Mouse (Mus musculus): ENCODE measurements around the gene Omt2b. TPM values are rescaled to one million over a fixed set of nuclear protein-coding genes. Genes with fewer than 3 reads are reported as not detected.
"Not testable (repeated sequence)": the region's sequence is repeated elsewhere in the genome, so short reads cannot be mapped to it uniquely, and the experiment has no call there.

The Omt2b gene
- not detected for total RNA-seq (2021)
- long read RNA-seq, experiment 1 = 0 reads
- long read RNA-seq, experiment 2 = 0 reads

DNA sequence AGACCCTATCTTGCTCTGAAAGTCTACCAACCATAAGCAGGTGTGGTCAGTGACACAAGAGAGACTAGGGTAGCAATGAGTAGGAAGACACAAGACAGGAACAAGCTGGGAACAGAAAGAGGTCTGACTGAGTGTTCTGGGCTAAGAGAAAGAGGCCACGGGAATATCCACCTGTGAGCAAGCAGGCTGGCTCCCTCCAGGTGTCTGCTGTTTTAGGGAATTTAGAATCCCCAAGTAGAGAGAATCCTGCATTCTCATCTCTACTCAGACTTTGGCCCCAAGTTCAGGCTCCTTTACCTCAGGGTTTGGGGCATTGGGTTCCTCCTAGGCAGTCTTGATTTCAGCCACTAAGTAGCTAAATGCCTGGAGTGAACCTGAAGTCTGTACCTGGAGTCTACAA lies at the start of gene Omt2b:
Gene Omt2b, plus strand, starts transcription at position 301 of the 400 bp plus-strand sequence.
- not testable (repeated sequence) for DNase-seq

DNA sequence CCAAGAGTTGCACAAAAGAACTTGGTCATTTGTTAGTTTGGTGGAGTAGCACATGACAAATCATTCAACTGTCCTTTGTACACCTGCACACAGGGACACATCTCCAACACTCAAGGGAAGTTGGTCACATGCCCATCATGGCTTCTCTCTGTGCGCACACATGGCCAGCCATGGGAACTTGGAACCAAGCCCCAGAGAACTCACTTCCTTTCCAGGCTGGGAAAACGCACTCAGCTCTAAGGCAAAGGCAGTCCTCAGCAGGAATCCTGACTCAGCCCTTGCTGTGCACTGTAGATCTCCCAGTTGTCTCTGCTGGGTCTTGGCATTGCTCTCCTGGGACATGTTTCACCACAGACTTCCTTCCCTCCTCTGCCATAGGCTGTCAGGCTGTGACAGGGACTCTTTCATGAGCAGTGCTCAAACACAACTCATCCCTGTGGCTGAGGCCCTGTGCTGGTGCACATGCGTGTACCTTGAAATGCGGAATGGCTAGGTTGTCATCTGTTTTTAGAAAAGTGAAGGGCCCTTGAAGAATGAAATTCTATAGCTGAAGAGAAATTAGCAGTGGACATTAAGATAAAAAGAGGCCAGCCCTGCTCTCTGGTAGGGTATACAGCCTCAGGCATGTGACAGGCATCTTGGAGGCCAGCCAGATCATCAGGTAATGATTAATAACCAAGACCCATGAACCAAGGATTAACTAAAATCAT lies 45.2 kb upstream of the Omt2b start:
- not testable (repeated sequence) for DNase-seq

DNA sequence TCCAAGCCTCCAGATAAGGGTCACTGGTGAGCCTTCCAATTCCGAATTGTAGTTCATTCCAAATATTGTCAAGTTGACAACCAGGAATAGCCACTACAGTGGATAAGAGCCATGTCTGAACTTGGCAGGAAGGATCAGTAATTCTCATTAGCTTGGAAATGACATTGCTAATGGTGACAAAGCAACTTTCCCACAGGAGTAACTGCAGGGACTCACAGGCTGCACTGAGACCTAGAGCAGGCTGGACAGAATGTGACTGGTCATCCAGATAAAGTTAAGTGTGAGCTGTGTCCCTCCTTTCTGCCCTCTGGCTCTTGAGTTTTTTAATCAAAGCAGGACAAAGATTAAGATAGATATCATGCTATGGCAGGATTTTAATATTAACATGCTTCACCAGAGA lies 38.3 kb upstream of the Omt2b start:
- DNase-seq = not testable (repeated sequence)

DNA sequence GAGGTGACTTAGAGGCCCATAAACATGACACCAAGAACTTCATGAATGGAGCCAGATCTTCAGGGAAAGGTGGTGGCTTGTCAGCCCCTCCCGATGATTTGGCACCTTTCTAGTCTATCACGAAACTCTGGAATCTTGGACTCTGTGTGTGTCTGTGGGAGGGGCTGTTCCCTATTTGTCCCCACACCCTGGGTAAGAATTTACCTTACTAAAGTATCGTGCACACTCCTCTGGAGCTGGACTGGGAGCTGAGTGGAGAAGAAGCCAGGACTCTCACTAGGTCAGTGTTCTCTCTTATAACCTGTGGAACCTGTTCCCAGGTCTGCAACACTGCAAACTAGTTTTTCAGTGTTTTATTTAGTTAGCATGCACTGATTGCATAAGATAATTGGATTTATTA lies 37.7 kb upstream of the Omt2b start, which contains the start of gene Gm10639:
Gene Gm10639, plus strand, starts transcription at position 201 of the 400 bp plus-strand sequence.
- DNase-seq = not testable (repeated sequence)

DNA sequence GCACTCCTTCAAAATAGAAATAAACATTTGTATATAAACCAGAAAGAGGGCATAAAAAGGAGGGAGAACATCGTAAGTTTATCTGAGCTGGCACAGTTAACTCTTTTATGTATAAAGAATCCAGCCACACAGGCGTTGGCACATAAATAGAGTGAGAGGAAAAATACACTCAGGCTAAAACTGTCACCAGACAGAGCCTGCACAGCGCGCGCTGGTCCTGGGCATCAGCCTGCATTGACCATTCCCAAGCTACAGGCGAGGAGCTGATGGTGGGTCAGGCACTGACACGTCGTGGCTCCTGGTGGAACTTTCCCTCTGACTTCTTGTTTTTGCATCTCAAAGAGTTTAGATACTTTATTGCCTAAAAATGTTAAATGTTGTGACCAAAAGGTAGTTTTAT lies 34.9 kb upstream of the Omt2b start:
- DNase-seq = not testable (repeated sequence)

DNA sequence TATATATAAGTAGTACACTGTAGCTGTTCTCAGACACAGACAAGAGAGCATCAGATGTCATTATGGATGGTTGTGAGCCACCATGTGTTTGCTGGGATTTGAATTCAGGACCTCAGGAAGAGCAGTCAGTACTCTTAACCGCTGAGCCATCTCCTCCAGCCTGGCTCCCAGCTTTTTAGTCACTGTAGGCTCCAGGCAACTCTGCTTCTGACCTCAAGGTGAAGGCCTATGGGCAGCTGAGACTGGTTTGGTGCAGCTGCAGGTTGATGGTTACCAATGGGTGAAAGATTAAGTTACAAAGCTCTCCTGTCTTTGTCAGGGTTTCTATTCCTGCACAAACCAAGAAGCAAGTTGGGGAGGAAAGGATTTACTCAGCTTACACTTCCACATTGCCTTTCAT lies 33.7 kb upstream of the Omt2b start:
- not testable (repeated sequence) for DNase-seq

DNA sequence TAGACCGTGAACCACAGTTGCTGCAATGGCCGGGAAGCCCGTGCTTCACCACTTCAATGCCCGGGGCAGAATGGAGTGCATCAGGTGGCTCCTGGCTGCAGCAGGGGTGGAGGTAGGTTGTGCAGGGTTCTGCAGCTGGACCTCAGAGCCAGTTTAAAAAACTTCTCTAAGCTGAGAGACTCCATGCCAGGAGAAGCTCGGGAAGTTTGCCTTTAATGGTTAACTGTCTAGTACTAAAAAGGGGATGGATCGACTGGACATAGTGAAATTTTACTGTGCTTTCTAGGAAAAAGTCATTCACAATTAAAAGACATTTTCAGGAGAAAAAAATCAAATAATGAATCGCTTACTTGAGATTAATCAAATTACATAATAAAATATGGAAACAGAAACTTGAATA lies 32.6 kb upstream of the Omt2b start:
- DNase-seq = not testable (repeated sequence)

DNA sequence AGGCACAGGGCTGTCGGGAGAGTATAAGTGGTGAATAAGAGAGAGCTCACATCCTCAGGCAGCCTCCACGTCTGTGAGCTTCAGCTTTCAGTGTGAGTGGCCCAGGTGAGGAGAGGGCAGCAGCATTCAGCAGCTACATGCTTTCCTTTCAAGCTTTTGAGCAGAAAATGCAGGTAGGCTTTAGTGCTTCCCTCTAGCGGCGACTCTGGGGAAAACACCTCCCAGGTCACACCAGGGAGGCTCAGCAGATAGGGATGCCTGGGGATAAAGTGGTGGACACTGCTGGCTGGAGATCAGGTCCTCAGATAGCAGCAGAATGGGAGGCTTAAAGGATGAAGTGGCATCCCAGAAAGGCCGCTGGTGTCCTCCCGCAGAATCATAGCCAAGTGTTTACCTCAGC lies 31.3 kb upstream of the Omt2b start:
- not testable (repeated sequence) for DNase-seq

DNA sequence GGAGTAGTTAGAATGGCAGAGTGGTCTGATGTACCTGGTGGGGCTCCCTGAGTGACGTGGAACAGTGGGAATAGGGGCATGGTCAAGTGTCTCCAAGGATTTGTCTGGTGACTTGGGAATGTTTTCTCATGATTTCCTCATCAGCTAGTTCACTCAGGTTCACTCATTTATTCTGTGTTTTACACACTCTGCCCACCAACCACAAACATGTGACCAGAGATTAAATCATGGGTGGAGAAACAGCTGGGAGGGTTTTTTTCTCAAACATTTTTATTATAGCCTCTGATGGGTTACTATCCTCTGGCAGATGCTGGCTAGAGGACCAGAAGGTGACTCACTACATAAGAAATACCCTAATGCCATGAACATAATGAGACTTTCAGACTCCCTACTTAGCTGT lies 29.2 kb upstream of the Omt2b start:
- no peak for DNase-seq

DNA sequence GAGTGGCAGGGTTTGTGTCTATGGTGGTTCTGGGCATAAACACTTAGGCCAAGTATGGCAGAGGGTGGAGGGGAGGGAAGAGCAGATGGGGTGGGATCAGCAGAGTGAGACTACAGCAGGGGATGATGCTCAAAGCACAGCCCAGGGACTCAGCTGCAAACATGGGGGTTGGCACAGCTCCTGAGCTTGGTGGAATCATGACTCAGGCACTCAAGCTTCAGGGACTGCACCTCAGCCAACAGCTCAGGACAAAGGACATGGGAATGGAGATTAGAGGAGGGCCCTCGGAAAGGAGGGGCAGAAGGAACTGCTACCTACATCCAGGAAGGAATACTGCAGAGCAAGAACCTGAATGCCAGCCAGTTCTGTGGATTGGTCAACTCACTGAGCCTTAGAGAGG lies 28.2 kb upstream of the Omt2b start:
- DNase-seq = not testable (repeated sequence)

DNA sequence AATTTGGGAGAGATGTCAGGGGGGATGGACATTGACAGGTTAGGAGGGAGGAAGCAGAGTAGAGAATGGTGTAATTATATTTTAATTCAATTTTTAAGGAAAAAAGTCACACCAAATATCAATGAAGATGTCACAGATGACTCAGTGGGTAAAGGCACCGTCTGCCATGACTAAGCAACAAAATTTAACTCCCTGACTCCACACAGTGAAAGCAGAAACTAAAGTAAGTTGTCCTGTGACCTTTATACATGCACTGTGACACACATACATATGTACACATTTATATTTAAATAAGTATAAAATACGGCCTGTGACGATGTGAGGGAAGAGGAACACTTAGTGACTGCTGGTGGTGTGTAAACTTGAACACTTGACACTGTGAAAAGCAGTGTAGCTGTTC lies 19.3 kb upstream of the Omt2b start:
- not testable (repeated sequence) for DNase-seq

DNA sequence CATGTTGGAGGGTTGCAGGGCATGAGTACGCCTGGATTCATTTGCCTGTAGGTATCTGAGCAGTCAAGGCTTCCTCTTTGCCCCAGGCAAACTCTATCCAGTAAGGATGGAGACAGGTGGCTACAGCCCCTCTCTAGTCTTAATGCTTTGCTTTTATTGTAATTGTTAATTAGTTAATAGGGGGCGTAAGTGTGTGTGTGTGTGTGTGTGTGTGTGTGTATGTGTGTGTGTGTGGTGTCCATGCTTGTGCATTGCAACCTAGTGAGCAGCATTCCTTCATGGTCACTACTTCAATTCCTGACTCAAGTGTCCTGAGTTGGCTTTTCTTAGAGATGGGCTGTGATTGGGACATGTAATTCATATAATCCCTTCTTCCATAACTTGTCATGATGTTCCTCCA lies 12.7 kb upstream of the Omt2b start, which contains the start of gene Omt2a:
Gene Omt2a, minus strand, starts transcription at position 101 of the 400 bp plus-strand sequence.
- DNase-seq = no peak

DNA sequence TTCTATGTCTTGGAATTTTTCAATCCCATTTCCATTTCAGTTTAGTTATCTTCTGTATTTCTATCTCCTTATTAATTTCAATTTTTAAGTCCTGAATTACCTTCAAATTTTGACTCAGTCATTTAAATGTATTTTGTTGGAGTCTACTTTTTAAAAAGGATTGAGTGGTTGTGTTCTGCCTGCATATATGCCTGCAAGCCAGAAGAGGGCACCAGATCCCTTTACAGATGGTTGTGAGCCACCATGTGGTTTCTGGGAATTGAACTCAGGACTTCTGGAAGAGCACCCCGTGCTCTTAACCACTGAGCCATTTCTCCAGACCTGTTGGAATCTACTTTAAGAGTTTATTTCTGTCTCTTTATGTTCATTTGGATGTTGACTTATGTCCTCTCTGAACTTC lies 7.9 kb upstream of the Omt2b start:
- no peak for DNase-seq

DNA sequence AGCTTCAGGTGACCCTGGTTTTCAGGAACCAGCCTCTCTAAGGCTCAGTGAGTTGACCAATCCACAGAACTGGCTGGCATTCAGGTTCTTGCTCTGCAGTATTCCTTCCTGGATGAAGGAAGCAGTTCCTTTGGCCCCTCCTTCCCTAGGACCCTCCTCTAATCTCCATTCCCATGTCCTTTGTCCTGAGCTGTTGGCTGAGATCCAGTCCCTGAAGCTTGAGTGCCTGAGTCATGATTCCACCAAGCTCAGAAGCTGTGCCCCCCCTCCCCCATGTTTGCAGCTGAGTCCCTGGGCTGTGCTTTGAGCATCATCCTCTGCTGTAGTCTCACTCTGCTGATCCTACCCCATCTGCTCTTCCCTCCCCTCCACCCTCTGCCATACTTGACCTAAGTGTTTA lies 9.7 kb downstream of the Omt2b start:
- DNase-seq = not testable (repeated sequence)

DNA sequence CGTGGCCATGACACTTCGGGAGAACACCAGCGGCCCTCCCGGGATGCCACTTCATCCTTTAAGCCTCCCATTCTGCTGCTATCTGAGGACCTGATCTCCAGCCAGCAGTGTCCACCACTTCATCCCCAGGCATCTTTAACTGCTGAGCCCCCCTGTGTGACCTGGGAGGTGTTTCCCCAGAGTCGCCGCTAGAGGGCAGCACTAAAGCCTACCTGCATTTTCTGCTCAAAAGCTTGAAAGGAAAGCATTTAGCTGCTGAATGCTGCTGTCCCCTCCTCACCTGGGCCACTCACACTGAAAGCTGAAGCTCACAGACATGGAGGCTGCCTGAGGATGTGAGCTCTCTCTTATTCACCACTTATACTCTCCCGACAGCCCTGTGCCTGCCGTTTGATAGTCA lies 12.9 kb downstream of the Omt2b start:
- DNase-seq = not testable (repeated sequence)

DNA sequence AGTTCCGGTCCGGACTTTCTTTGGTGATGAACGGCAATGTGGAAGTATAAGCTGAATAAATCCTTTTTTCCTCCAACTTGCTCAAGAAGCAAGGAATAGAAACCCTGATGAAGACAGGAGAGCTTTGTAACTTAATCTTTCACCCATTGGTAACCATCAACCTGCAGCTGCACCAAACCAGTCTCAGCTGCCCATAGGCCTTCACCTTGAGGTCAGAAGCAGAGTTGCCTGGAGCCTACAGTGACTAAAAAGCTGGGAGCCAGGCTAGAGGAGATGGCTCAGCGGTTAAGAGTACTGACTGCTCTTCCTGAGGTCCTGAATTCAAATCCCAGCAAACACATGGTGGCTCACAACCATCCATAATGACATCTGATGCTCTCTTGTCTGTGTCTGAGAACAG lies 15.1 kb downstream of the Omt2b start:
- DNase-seq = not testable (repeated sequence)

DNA sequence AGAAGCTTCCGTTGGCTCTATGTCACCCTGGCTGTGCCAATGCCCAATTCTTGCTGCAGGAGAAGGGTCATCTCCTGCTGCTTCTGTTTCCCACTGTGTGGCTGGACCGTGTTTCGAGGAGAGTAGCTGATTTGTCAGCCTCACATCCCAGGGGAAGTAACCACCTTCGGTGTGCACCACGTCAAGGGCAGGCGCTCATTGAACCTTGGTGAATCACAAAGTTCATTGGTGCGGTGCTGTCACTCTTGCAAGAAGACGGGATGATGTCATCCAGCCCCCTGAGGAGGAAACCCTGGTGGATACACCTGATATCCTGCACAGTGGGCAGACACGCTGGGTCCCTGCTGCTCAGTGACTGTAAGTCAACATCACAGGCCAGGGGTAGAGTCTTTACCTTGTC lies 15.7 kb downstream of the Omt2b start:
- DNase-seq = not testable (repeated sequence)

DNA sequence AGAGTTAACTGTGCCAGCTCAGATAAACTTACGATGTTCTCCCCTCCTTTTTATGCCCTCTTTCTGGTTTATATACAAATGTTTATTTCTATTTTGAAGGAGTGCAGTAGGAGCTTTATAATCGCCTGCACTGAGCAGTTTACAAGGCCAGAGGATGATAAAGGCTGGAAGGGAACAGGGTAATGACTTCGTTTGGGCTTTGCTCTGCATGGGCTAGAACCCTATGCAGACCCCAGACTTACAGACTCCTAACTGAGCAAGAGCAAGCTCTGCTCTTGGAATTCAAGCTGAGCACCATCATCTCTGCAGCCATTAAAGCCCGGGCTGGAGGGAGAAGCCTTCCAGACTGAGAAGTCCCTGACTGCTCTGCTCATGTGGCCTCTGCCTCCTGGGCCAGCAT lies 17.8 kb downstream of the Omt2b start:
- DNase-seq = not testable (repeated sequence)

DNA sequence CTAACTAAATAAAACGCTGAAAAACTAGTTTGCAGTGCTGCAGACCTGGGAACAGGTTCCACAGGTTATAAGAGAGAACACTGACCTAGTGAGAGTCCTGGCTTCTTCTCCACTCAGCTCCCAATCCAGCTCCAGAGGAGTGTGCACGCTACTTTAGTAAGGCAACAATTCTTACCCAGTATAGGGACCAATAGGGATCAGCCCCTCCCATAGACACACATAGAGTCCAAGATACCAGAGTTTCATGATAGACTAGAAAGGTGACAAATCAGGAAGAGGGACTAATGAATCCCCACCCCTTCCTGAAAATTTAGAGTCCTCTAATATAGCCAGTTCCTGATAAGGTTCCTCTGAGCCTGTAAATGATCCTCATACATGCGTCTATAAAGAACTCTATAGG lies 19.6 kb downstream of the Omt2b start:
- DNase-seq = no peak

DNA sequence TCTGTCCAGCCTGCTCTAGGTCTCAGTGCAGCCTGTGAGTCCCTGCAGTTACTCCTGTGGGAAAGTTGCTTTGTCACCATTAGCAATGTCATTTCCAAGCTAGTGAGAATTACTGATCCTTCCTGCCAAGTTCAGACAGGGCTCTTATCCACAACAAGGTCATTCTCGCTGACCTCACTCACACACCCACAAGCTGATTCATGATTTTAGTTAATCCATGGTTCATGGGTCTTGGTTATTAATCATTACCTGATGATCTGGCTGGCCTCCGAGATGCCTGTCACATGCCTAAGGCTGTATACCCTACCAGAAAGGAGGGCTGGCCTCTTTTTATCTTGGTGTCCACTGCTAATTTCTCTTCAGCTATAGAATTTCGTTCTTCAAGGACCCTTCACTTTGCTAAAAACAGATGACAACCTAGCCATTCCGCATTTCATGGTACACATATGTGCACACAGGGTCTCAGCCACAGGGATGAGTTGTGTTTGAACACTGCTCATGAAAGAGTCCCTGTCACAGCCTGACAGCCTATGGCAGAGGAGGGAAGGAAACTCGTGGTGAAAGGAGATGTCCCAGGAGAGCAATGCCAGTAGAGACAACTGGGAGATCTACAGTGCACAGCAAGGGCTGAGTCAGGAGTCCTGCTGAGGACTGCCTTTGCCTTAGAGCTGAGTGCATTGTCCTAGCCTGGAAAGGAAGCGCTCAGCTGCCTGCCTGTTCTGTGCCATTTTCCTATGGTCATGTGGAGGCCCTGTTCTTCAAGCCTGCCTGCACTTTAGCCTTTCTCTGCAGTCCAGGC lies 21.0 kb downstream of the Omt2b start:
- DNase-seq = not testable (repeated sequence)

DNA sequence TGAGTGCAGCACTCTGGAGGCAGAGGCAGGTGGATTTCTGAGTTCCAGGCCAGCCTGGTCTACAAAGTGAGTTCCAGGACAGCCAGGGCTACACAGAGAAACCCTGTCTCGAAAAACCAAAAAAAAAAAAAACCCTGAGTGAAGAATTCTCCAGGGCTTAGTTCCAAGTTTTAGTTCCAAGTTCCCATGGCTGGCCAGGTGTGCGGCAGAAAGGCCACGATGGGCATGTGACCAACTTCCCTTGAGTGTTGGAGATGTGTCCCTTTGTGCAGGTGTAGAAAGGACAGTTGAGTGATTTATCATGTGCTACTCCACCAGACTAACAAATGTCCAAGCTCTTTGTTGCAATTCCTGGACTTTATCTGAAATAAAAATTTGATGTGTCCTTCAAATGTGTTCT lies 21.8 kb downstream of the Omt2b start:
- DNase-seq = not testable (repeated sequence)

DNA sequence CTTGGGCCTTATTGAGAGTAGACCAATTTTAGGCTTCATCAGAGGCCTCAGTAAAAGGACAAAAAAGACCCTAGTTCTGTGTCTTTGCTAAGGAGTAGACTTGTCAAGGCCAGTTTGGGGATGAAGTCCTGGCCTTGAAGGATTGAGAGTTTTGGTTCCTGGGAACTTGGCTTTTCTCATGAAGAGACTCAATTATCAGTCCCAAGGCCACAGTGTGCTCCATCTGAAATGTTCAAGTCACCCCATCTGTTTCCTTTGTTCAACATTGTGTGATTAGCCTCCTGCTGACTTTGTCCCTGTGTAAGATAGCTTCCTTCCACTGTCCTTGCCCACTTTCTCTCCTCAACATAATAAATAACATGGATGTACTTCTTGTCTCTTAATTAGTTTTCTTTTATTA lies 22.6 kb downstream of the Omt2b start:
- not testable (repeated sequence) for DNase-seq

DNA sequence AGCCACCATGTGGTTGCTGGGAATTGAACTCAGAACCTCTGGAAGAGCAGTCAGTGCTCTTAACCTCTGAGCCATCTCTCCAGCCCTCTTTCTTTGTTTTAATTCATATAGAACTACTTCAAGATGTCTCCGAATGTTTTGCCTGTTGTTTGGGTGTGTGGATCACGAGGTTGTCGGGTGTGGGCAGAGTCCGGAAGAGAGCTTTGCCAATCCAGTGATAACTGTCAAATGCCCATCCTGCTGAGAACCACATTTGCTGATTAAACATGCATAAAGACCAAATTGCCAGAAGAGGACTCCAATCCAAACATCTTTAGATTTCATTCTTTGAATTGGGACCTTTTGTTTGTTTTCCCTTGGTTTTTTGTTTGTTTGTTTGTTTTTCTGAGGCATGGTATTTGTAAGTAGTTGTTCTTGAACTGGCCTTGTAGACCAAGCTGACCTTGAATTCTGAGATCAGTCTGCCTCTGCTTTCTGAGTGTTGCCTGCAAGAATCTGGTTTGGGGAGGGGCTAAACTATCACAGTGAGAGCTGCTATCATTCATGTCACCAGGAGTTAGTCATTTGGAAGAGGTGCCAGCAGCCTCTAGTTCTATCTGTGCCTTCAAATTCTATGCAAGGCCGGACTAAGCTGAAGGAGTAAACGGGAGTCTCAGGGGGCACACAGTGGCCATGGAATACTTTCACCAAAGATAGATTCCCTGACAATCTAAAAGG lies 24.3 kb downstream of the Omt2b start:
- no peak for DNase-seq
